Mouse (Mus musculus) hindbrain, embryonic 10.5 days (tissue): ENCODE results near the gene Prkag2. TPM values are rescaled to one million over a fixed set of nuclear protein-coding genes. Genes with fewer than 3 reads are reported as not detected.
"Not testable (repeated sequence)": the region's sequence is repeated elsewhere in the genome, so short reads cannot be mapped to it uniquely, and the experiment has no call there.

Experiments
- DNase-seq: peaks from one replicate; pipeline ENCODE4 v3.0.0-alpha.2; 2017; ENCODE audit warnings: low spot score
- H3K27ac ChIP-seq: fragments of 300-500 bp; sonication (generic); 2 replicates; pipeline ENCODE4 v1.5.1; 2016; ENCODE audit warnings: mild to moderate bottlenecking, moderate library complexity
- H3K27me3 ChIP-seq: fragments of 300-500 bp; sonication (generic); 2 replicates; pipeline ENCODE4 v1.6.1; 2016; ENCODE audit warnings: mild to moderate bottlenecking; ENCODE audit not compliant: poor library complexity, insufficient read depth, severe bottlenecking
- H3K36me3 ChIP-seq: fragments of 300-500 bp; sonication (generic); 2 replicates; pipeline ENCODE4 v1.6.1; 2016; ENCODE audit warnings: mild to moderate bottlenecking, moderate library complexity
- H3K4me1 ChIP-seq: fragments of 300-500 bp; sonication (generic); replicated peaks from 2 replicates; pipeline ENCODE4 v1.6.1; 2016; ENCODE audit warnings: mild to moderate bottlenecking
- H3K4me3 ChIP-seq: fragments of 300-500 bp; sonication (generic); 2 replicates; pipeline ENCODE4 v1.5.1; 2016; ENCODE audit warnings: mild to moderate bottlenecking, moderate library complexity
- H3K9me3 ChIP-seq: fragments of 300-500 bp; sonication (generic); 2 replicates; pipeline ENCODE4 v1.6.1; 2016; ENCODE audit warnings: mild to moderate bottlenecking, moderate library complexity
- WGBS: fragments of 180-500 bp; shearing (Covaris S2); methylation state at CpG from one replicate; pipeline ENCODE4 v1.1.7; 2016; 5-methylcytosine and 5-hydroxymethylcytosine counted together
- polyA plus RNA-seq: library from polyadenylated mRNA; unstranded; fragments of >200 nt; fragmentation: Nextera tagmentation; extraction: Ambion mirVana; gene quantifications from 2 replicates; pipeline ENCODE4 v1.2.1, GENCODE M21; 2016

The Prkag2 gene
- polyA plus RNA-seq, 1 experiment from 2014 or later: 46.3 TPM

DNA sequence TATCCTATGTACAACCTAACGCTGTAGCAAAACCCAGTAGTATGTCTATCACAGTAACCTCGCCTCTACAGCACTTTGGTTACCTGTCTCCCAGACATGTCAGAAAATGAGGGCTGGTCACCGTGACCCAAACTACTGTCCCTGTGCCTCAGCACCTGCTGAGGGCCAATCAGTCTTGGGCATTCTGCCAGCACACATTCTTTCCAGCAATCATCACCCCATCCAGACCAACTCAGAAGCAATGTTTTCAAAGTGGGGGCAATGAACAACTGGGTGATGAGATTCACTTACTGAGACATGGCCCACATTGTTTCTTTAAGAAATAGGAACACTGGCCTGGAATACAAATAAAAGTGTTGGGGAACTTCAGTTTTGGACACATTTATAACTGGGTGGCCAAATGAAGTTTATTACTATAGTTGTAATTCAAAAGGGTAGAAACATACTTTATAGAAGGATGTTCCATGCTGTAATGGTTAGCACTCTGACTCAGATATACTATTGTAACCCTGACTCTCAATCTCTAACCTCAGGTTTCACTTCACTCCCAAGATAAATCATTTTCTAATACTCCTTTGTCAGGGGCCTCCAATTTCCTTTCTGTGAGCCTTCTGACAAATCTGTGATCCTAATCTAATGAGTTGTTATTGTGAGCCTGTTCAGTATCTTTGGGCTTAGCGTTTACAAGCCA, 274.9 kb downstream of the Prkag2 start:
- WGBS: 93% methylated on average over 4 of the region's 4 CpGs
- no peaks in the 10 kb centered on the region for H3K27me3 ChIP-seq

DNA sequence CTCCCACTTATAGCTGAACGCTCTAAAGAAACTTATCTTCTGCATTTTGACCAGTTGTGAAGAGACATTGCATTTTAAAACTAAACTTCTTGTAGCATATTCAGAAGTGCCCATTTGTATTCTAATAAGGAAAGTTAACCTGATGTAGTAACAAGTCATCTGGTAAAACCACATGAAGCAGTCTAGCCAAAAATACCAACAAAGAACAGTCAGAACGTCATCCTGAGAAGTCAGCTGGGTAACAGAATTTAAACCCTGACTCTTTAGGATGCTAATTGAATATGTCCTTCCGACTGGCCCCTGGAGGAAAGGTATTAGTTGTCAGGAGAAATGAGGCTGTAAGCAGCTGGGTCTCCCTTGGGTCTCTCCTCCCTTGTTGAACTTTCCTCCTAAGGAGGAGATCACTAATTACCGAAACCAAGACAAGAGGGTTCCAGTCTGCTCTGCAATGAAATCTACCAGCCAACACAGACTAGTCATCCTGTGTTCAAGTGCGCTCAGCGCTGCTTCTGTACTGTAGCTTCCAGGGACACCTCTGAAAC, 276.5 kb downstream of the Prkag2 start:
- Histone ChIP-seq H3K36me3 (peaks cover 7% of the 10 kb centered on the region; the same call in 1 of the 2 replicates), H3K27ac (no peak overlapping the region), H3K27me3 (no peaks in the 10 kb centered on the region), H3K9me3 (no peaks in the 10 kb centered on the region), H3K4me1 (peaks cover 18% of the 10 kb centered on the region), H3K4me3 (no peak overlapping the region)
- 80% methylated on average over 6 of the region's 6 CpGs for WGBS
- DNase-seq: no peak

More for the DNA sequence above, 274.9 kb downstream of the Prkag2 start:
- no peaks in the 10 kb centered on the region for H3K36me3 ChIP-seq
- H3K9me3 ChIP-seq: no peaks in the 10 kb centered on the region
- no peak for DNase-seq
- peaks cover 18% of the 10 kb centered on the region for H3K4me1 ChIP-seq
- no peak overlapping the region for H3K27ac ChIP-seq
- H3K4me3 ChIP-seq: no peak overlapping the region

DNA sequence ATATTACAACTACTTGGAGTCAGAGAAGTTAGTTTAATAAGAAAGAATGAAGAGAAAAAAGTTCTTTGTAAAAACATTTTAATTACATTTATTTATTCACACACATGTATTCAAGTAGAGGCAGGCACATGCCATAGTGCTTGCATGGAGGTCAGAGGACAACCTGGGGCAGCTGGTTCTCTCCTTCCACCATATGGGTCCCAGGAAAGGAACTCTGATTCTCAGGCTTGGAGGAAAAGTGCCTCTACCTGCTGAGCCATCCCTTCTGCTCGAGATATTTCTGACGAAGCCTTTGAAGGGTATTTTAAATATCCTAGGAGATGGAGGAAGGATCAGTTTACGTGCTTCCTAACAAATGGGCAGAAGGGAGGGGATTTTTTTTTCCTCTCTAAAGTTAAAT, 277.7 kb downstream of the Prkag2 start:
- no peak for DNase-seq
- H3K9me3 ChIP-seq: no peaks in the 10 kb centered on the region
- H3K27me3 ChIP-seq: no peaks in the 10 kb centered on the region
- no peak overlapping the region for H3K27ac ChIP-seq
- H3K4me1 ChIP-seq: peaks cover 18% of the 10 kb centered on the region
- WGBS: 78% methylated on average over 3 of the region's 3 CpGs
- peaks cover 11% of the 10 kb centered on the region for H3K36me3 ChIP-seq
- H3K4me3 ChIP-seq: no peak overlapping the region

DNA sequence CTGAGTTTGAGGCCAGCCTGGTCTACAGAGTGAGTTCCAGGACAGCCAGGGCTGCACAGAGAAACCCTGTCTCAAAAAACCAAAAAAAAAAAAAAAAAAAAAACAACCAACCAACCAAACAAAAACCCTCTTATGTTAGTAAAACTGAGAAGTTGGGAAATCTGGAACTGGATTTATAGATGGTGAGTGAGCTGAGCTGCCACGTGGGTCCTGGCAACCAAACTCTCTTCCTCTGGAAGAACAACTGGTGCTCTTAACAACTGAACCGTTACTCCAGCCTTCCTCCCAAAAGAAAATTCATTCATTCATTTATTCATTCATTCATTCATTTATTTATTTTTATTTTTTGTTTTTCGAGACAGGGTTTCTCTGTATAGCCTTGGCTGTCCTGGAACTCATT, 278.2 kb downstream of the Prkag2 start:
- H3K27ac ChIP-seq, H3K9me3 ChIP-seq, H3K4me3 ChIP-seq, H3K27me3 ChIP-seq, DNase-seq: not testable (repeated sequence)
- Histone ChIP-seq H3K4me1 (peaks cover 18% of the 10 kb centered on the region), H3K36me3 (peaks cover 15% of the 10 kb centered on the region)
- 86% methylated on average over 3 of the region's 3 CpGs for WGBS

DNA sequence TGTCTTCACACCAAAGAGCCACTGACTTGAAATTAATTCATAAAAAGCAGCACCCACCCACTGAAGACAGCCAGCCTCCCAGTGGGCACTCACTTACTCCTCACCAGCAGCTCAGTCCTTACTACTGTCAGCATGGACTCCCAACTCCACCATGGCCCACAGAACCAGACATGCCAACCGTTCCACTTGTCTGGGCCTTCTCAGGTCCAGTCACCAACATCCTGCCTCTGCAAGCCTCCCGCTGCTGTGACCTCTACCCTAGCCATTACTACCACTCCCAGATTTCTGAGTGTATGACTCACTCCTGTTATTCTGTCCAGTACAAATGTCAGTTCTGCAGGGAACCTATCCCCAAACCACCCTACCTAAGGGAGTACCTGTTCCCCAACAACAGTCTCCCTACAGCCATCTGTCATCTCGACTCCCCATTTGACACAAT, 279.0 kb downstream of the Prkag2 start:
- no peaks in the 10 kb centered on the region for H3K27me3 ChIP-seq
- H3K4me3 ChIP-seq: no peak overlapping the region
- H3K9me3 ChIP-seq: no peaks in the 10 kb centered on the region
- no peak overlapping the region for H3K27ac ChIP-seq
- DNase-seq: no peak
- peaks cover 18% of the 10 kb centered on the region for H3K4me1 ChIP-seq
- H3K36me3 ChIP-seq: peaks cover 23% of the 10 kb centered on the region
- WGBS: 79% methylated on average over 3 of the region's 3 CpGs

DNA sequence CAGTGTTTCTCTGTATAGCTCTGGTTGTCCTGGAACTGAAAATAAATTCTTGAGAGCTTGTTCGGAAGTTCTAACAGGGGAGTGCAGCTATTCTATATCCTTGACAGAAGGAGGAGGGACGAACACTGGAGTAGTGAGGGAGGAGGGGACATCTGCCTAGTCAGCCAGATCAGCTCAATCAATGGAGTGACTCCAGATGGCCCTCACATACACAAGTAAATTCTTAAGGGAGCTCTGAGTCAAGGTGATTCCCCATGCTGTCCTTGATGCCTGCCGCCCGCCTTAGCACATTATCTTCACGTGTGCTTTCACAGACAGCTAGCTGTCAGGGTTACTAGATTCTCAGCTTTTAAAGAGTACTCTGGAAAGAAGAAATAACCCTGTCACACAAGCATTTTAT, 279.8 kb downstream of the Prkag2 start:
- H3K27ac ChIP-seq: no peak overlapping the region
- peaks cover 18% of the 10 kb centered on the region for H3K4me1 ChIP-seq
- no peaks in the 10 kb centered on the region for H3K27me3 ChIP-seq
- WGBS: 69% methylated on average over 5 of the region's 5 CpGs
- H3K4me3 ChIP-seq: no peak overlapping the region
- peaks cover 31% of the 10 kb centered on the region for H3K36me3 ChIP-seq
- DNase-seq: no peak
- no peaks in the 10 kb centered on the region for H3K9me3 ChIP-seq

DNA sequence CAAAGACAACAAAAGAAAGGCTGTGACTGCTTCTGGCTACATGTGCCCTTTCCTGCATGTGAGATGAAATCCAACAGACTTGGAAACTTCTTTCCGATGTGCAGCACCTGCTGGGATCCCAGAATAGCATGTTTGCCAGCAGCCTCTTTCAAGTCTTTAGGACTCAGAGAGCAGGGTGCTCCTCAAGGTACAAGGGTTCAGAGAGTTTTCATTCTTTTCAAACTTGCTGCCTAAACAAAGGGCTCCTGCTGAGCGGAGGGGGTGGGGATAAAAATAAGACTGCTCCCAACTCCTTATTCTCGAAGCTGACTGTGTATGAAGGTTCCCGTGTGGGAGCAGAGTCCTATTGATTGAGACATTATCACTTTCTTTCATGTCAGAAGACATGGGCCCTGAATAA, 283.3 kb downstream of the Prkag2 start:
- H3K4me1 ChIP-seq: peaks cover 12% of the 10 kb centered on the region
- WGBS: 69% methylated on average over 4 of the region's 4 CpGs
- peaks cover 64% of the 10 kb centered on the region for H3K36me3 ChIP-seq
- H3K27me3 ChIP-seq: no peaks in the 10 kb centered on the region
- H3K9me3 ChIP-seq: no peaks in the 10 kb centered on the region
- H3K4me3 ChIP-seq: no peak overlapping the region
- H3K27ac ChIP-seq: no peak overlapping the region
- no peak for DNase-seq

DNA sequence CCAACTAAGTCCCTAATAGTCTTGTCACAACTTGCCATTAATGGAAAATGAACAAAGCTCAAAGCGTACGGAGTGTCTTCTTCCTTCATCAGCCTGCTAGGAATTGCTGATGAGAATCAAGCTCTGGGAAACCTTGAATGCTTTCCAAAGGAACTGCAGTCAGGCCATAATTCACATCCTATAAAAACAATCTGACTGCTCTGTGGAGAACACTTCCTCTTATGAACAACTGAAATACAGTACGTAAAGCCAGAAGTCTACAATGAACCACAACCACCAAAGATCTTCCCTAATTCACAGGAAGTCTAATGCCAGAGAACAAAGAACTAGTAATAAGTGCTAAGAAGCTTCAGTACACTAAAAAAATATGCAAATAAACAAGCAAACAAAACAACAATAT, 286.5 kb downstream of the Prkag2 start:
- whole genome bisulfite sequencing: 92% methylated on average over 3 of the region's 3 CpGs
- Histone ChIP-seq H3K27ac (no peak overlapping the region), H3K9me3 (no peaks in the 10 kb centered on the region), H3K4me3 (no peak overlapping the region), H3K36me3 (peaks cover 90% of the 10 kb centered on the region), H3K4me1 (no peaks in the 10 kb centered on the region), H3K27me3 (no peaks in the 10 kb centered on the region)
- DNase-seq: no peak

DNA sequence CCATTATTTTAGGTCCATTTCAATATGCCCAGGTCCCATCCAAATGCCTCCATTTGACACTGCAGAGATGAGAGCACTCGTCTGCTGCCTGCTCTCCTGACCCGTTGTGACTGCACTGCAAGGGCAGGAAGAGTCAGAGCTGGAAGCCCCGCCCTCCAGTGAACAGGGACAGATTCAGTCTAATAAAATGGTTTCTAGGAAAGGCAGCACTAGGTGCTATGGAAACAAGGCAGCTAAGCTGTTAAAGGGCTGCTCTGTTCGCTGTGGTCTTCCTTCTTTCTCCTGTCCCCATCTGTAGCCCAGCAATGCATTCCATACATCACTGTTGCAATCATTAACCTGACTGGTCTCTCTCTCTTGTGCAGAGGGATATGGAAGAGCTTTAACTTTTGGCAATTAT, 287.4 kb downstream of the Prkag2 start:
- WGBS: 80% methylated on average over 4 of the region's 4 CpGs
- DNase-seq: no peak
- Histone ChIP-seq H3K36me3 (peaks cover 93% of the 10 kb centered on the region), H3K27ac (no peak overlapping the region), H3K27me3 (no peaks in the 10 kb centered on the region), H3K9me3 (no peaks in the 10 kb centered on the region), H3K4me1 (no peaks in the 10 kb centered on the region), H3K4me3 (no peak overlapping the region)

Other genes with a start within 250 kb of the Prkag2 start
- gene Galntl5, start 80.8 kb upstream of the Prkag2 start, polyA plus RNA-seq: not detected in 2 replicates
- gene Galnt11, start 121.3 kb upstream of the Prkag2 start, polyA plus RNA-seq: 30.5 and 33.0 TPM in 2 replicates
- gene E130116L18Rik, start 122.5 kb upstream of the Prkag2 start, polyA plus RNA-seq: 1.2 TPM in 1 of 2 replicates, not detected in the other